Mouse (Mus musculus) C2C12 (cell line): ENCODE results near the gene Gm49405. TPM values are rescaled to one million over a fixed set of nuclear protein-coding genes. Genes with fewer than 3 reads are reported as not detected.
"Not testable (repeated sequence)": the region's sequence is repeated elsewhere in the genome, so short reads cannot be mapped to it uniquely, and the experiment has no call there.

ENCODE experiments used
- H3K27me3 ChIP-seq: one replicate; pipeline ENCODE4 v1.6.1; 2011; ENCODE audit not compliant: control insufficient read depth, insufficient read depth, insufficient read length
- H3K36me3 ChIP-seq: one replicate; pipeline ENCODE4 v1.6.1; 2011; ENCODE audit not compliant: control insufficient read depth, insufficient read depth
- H3K4me3 ChIP-seq: one replicate; pipeline ENCODE4 v1.5.1; 2011; ENCODE audit warnings: mild to moderate bottlenecking, control low read depth; ENCODE audit not compliant: poor library complexity, insufficient read depth, severe bottlenecking
- H3K79me2 ChIP-seq: one replicate; pipeline ENCODE4 v1.6.1; 2011; ENCODE audit not compliant: control insufficient read depth, insufficient read depth
- H3K79me3 ChIP-seq: one replicate; pipeline ENCODE4 v1.6.1; 2011; ENCODE audit warnings: low read depth, control low read depth
- H3ac ChIP-seq: one replicate; pipeline ENCODE3; 2011; ENCODE audit warnings: low read depth; ENCODE audit not compliant: control insufficient read depth, insufficient read length
- CEBPB ChIP-seq: IDR thresholded peaks from one replicate; pipeline ENCODE4 v1.6.1; 2011; ENCODE audit warnings: low read depth, mild to moderate bottlenecking, control low read depth, moderate library complexity
- CTCF ChIP-seq: IDR thresholded peaks from one replicate; pipeline ENCODE4 v1.5.1; 2011; ENCODE audit not compliant: control insufficient read depth, insufficient read depth, insufficient read length
- FOSL1 ChIP-seq: IDR thresholded peaks from one replicate; pipeline ENCODE4 v1.8.0; 2011; ENCODE audit warnings: mild to moderate bottlenecking, low read length; ENCODE audit not compliant: poor library complexity, insufficient read depth, severe bottlenecking
- MAX ChIP-seq: IDR thresholded peaks from one replicate; pipeline ENCODE4 v1.6.1; 2011; ENCODE audit warnings: mild to moderate bottlenecking, control low read depth
- MYOD1 ChIP-seq: IDR thresholded peaks from one replicate; pipeline ENCODE4 v1.6.1; 2011; ENCODE audit warnings: low read depth; ENCODE audit not compliant: control insufficient read depth, insufficient read length
- MYOG ChIP-seq: IDR thresholded peaks from one replicate; pipeline ENCODE4 v1.6.1; 2011; ENCODE audit not compliant: control insufficient read depth, insufficient read length; ENCODE audit errors: extremely low read depth
- USF1 ChIP-seq: IDR thresholded peaks from one replicate; pipeline ENCODE4 v1.6.1; 2011; ENCODE audit warnings: low read depth, mild to moderate bottlenecking, control low read depth, moderate library complexity
- polyA plus RNA-seq: library from polyadenylated mRNA; unstranded; fragments of >200 nt; fragmentation: generic; extraction: Trizol; gene quantifications from one replicate; pipeline ENCODE4 v1.2.1, GENCODE M21; 2012; ENCODE audit warnings: missing spikeins

Gene Gm49405
- polyA plus RNA-seq, 1 experiment = 0.28 TPM

- TF ChIP-seq MYOD1 (peak; percentile 24), FOSL1 (no peak), USF1 (no peak), CEBPB (peak; percentile 19), MYOG (no peak), MAX (no peak), CTCF (no peak)
- Histone ChIP-seq H3K79me2 (no peaks in the 10 kb centered on the region), H3K79me3 (no peaks in the 10 kb centered on the region), H3K27me3 (no peaks in the 10 kb centered on the region), H3K4me3 (no peak within 1 kb of the TSS), H3K36me3 (no peaks in the 10 kb centered on the region), H3ac (no peak within 1 kb of the TSS)
These were observed 45.8 kb downstream of the Gm49405 start, which contains the start of gene Gstp2 for GRCm38 (mm10) chr19:4045966-4046865. Gene Gstp2, minus strand, starts transcription at chr19:4046023.

DNA sequence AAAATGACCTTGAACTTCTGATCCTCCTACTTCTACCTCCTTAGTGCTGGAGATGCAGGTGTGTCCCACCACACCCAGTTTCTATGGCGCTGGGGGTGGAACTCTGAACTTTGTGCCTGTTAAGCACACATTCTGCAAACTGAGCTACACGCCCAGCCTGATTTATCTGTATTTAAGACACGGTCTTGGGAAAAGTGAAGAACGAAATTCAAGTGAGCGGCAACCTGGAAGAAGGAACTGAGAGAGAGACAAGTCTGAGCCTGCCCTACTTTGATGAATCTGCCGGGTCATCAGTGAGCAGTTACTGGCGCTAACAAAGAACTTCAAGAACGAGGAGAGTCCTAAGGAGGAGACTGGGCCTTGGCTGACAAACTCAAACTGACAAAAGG lies 46.4 kb downstream of the Gm49405 start:
- Histone ChIP-seq H3K36me3 (no peaks in the 10 kb centered on the region), H3K4me3 (no peak overlapping the region)

DNA sequence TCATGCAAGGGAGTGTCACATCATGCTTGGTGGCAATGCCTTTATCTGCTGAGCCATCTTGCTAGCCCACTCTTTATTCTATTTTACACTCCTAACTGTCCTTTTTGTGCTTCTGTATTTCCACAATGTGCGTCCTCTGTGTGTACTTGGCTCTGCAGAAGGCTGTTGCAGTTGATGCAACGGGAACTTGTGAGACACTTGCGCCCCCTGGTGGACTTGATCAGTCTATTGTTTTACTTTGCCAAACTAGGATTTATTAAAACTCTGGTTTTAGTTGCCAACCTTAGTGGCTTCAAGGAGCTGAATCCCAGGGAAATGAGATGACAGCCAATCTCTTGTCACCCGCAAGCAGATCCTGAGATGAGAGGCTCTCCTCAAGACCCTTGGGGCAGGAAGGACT lies 47.4 kb downstream of the Gm49405 start:
- H3ac ChIP-seq = no peak overlapping the region
- no peaks in the 10 kb centered on the region for H3K79me2 ChIP-seq
- H3K4me3 ChIP-seq = no peak overlapping the region
- H3K27me3 ChIP-seq = no peaks in the 10 kb centered on the region
- no peaks in the 10 kb centered on the region for H3K36me3 ChIP-seq
- TF ChIP-seq MYOD1 = no peak
- no peak for TF ChIP-seq MYOG
- TF ChIP-seq CTCF = no peak
- TF ChIP-seq MAX = no peak
- TF ChIP-seq FOSL1 = no peak
- TF ChIP-seq CEBPB = no peak
- TF ChIP-seq USF1 = no peak
- no peaks in the 10 kb centered on the region for H3K79me3 ChIP-seq

More for the DNA sequence above, 46.4 kb downstream of the Gm49405 start:
- H3K79me2 ChIP-seq = no peaks in the 10 kb centered on the region
- no peaks in the 10 kb centered on the region for H3K27me3 ChIP-seq
- H3ac ChIP-seq = no peak overlapping the region
- H3K79me3 ChIP-seq = no peaks in the 10 kb centered on the region
- TF ChIP-seq CEBPB (no peak), MYOG (no peak)

- not testable (repeated sequence) for H3K4me3 ChIP-seq, H3K27me3 ChIP-seq, H3K79me2 ChIP-seq, H3K79me3 ChIP-seq, H3K36me3 ChIP-seq, H3ac ChIP-seq
These were observed 48.6 kb downstream of the Gm49405 start for GRCm38 (mm10) chr19:4049069-4049468.

GRCm38 (mm10) chr19:4051016-4051415 lies 50.6 kb downstream of the Gm49405 start:
- Histone ChIP-seq H3K4me3 (no peak overlapping the region), H3K36me3 (no peaks in the 10 kb centered on the region), H3K79me3 (no peaks in the 10 kb centered on the region), H3ac (no peak overlapping the region), H3K79me2 (no peaks in the 10 kb centered on the region), H3K27me3 (no peaks in the 10 kb centered on the region)
- TF ChIP-seq MYOG (no peak), MYOD1 (no peak), MAX (no peak), USF1 (no peak), CEBPB (no peak), FOSL1 (no peak), CTCF (no peak)

GRCm38 (mm10) chr19:4051741-4052515 lies 51.5 kb downstream of the Gm49405 start:
- H3ac ChIP-seq = no peak overlapping the region
- H3K79me3 ChIP-seq = no peaks in the 10 kb centered on the region
- TF ChIP-seq FOSL1 (no peak), MYOD1 (no peak), CTCF (peak; percentile 71), MAX (no peak)
- H3K4me3 ChIP-seq = no peak overlapping the region
- no peaks in the 10 kb centered on the region for H3K36me3 ChIP-seq
- H3K79me2 ChIP-seq = no peaks in the 10 kb centered on the region
- H3K27me3 ChIP-seq = no peaks in the 10 kb centered on the region
